Mouse (Mus musculus): ENCODE measurements around the gene Gm9857. TPM values are rescaled to one million over a fixed set of nuclear protein-coding genes. Genes with fewer than 3 reads are reported as not detected.

The Gm9857 gene
- polyA plus RNA-seq, 1 experiment from 2014 or later: not detected

- WGBS: 90% methylated on average over 3 of the region's 3 CpGs
- Histone ChIP-seq H3K27me3 (no peaks in the 10 kb centered on the region), H3K4me2 (replicated peaks) (no peak overlapping the region), H3K4me3 (no peak overlapping the region), H3K36me3 (no peaks in the 10 kb centered on the region), H3K9ac (no peak overlapping the region), H3K9me3 (no peaks in the 10 kb centered on the region), H3K4me1 (no peaks in the 10 kb centered on the region), H3K27ac (no peak overlapping the region)
- no peak for ATAC-seq (ENCODE audit: insufficient number of reproducible peaks, insufficient read depth, low FRiP score, low TSS enrichment)
These were observed 19.7 kb downstream of the Gm9857 start for GRCm38 (mm10) chr3:108920442-108921070.

GRCm38 (mm10) chr3:108918852-108919251 lies 21.4 kb downstream of the Gm9857 start:
- H3K4me3 ChIP-seq: no peak overlapping the region
- no peaks in the 10 kb centered on the region for H3K4me1 ChIP-seq
- 96% methylated on average over 1 of the region's 1 CpGs for WGBS
- H3K27ac ChIP-seq: no peak overlapping the region
- no peaks in the 10 kb centered on the region for H3K27me3 ChIP-seq
- no peak for ATAC-seq (ENCODE audit: insufficient number of reproducible peaks, insufficient read depth, low FRiP score, low TSS enrichment)
- no peaks in the 10 kb centered on the region for H3K9me3 ChIP-seq
- no peak overlapping the region for H3K9ac ChIP-seq
- no peaks in the 10 kb centered on the region for H3K36me3 ChIP-seq
- H3K4me2 ChIP-seq (replicated peaks): no peak overlapping the region

- Histone ChIP-seq H3K4me2 (replicated peaks) (no peak overlapping the region), H3K27ac (no peak overlapping the region), H3K4me3 (no peak overlapping the region), H3K9ac (no peak overlapping the region), H3K4me1 (no peaks in the 10 kb centered on the region), H3K36me3 (no peaks in the 10 kb centered on the region), H3K9me3 (no peaks in the 10 kb centered on the region), H3K27me3 (no peaks in the 10 kb centered on the region)
- 70% methylated on average over 3 of the region's 3 CpGs for WGBS
- no peak for ATAC-seq (ENCODE audit: insufficient number of reproducible peaks, insufficient read depth, low FRiP score, low TSS enrichment)
These were observed 22.3 kb downstream of the Gm9857 start for GRCm38 (mm10) chr3:108917986-108918385.

- Histone ChIP-seq H3K9me3 (no peaks in the 10 kb centered on the region), H3K4me3 (no peak overlapping the region), H3K36me3 (no peaks in the 10 kb centered on the region), H3K9ac (no peak overlapping the region), H3K27me3 (no peaks in the 10 kb centered on the region), H3K4me1 (no peaks in the 10 kb centered on the region), H3K4me2 (replicated peaks) (no peak overlapping the region), H3K27ac (no peak overlapping the region)
- no peak for ATAC-seq (ENCODE audit: insufficient number of reproducible peaks, insufficient read depth, low FRiP score, low TSS enrichment)
- WGBS: 52% methylated on average over 4 of the region's 4 CpGs
These were observed 23.4 kb downstream of the Gm9857 start for GRCm38 (mm10) chr3:108916857-108917256.

- 81% methylated on average over 1 of the region's 1 CpGs for WGBS
- no peak overlapping the region for H3K9ac ChIP-seq
- H3K27me3 ChIP-seq: no peaks in the 10 kb centered on the region
- no peak overlapping the region for H3K4me3 ChIP-seq
- no peaks in the 10 kb centered on the region for H3K4me1 ChIP-seq
- H3K27ac ChIP-seq: no peak overlapping the region
- no peaks in the 10 kb centered on the region for H3K36me3 ChIP-seq
- H3K4me2 ChIP-seq (replicated peaks): no peak overlapping the region
- no peak for ATAC-seq (ENCODE audit: insufficient number of reproducible peaks, insufficient read depth, low FRiP score, low TSS enrichment)
- H3K9me3 ChIP-seq: no peaks in the 10 kb centered on the region
These were observed 24.2 kb downstream of the Gm9857 start for GRCm38 (mm10) chr3:108915999-108916398.

- Histone ChIP-seq H3K27me3 (no peaks in the 10 kb centered on the region), H3K36me3 (peaks cover 6% of the 10 kb centered on the region), H3K4me3 (peak within 1 kb of the TSS; percentile 98), H3K9me3 (no peaks in the 10 kb centered on the region), H3K4me1 (peaks cover 10% of the 10 kb centered on the region), H3K27ac (peak within 1 kb of the TSS; percentile 99), H3K9ac (peak within 1 kb of the TSS; percentile 93), H3K4me2 (replicated peaks) (peak within 1 kb of the TSS; percentile 89)
- ATAC-seq (ENCODE audit: insufficient number of reproducible peaks, insufficient read depth, low FRiP score, low TSS enrichment): peak; percentile 98
- 1% methylated on average over 53 of the region's 53 CpGs for WGBS
These were observed 28.5 kb downstream of the Gm9857 start, which contains the start of gene Prpf38b for GRCm38 (mm10) chr3:108911548-108912413. Gene Prpf38b (minus strand): TSS chr3:108911727.

GRCm38 (mm10) chr3:108911081-108911547 lies 29.1 kb downstream of the Gm9857 start:
- Histone ChIP-seq H3K4me3 (peak overlapping the region; percentile 98), H3K9ac (peak overlapping the region; percentile 93), H3K27me3 (no peaks in the 10 kb centered on the region), H3K36me3 (peaks cover 6% of the 10 kb centered on the region), H3K9me3 (no peaks in the 10 kb centered on the region), H3K4me2 (replicated peaks) (peak overlapping the region; percentile 89), H3K27ac (peak overlapping the region; percentile 99), H3K4me1 (peaks cover 10% of the 10 kb centered on the region)
- WGBS: under 1% methylated on average over 44 of the region's 44 CpGs
- peak; percentile 87 for ATAC-seq (ENCODE audit: insufficient number of reproducible peaks, insufficient read depth, low FRiP score, low TSS enrichment)

GRCm38 (mm10) chr3:108910303-108911080 lies 29.8 kb downstream of the Gm9857 start:
- no peak for ATAC-seq (ENCODE audit: insufficient number of reproducible peaks, insufficient read depth, low FRiP score, low TSS enrichment)
- peaks cover 11% of the 10 kb centered on the region for H3K36me3 ChIP-seq
- peak overlapping the region; percentile 89 for H3K4me2 ChIP-seq (replicated peaks)
- WGBS: under 1% methylated on average over 31 of the region's 32 CpGs
- H3K27me3 ChIP-seq: no peaks in the 10 kb centered on the region
- peaks cover 10% of the 10 kb centered on the region for H3K4me1 ChIP-seq
- H3K27ac ChIP-seq: peak overlapping the region; percentile 99
- H3K9me3 ChIP-seq: no peaks in the 10 kb centered on the region
- H3K4me3 ChIP-seq: peak overlapping the region; percentile 98
- H3K9ac ChIP-seq: peak overlapping the region; percentile 93

GRCm38 (mm10) chr3:108902934-108903333 lies 37.3 kb downstream of the Gm9857 start:
- H3K4me1 ChIP-seq: no peaks in the 10 kb centered on the region
- ATAC-seq (ENCODE audit: insufficient number of reproducible peaks, insufficient read depth, low FRiP score, low TSS enrichment): no peak
- H3K27ac ChIP-seq: no peak overlapping the region
- no peak overlapping the region for H3K4me2 ChIP-seq (replicated peaks)
- H3K9me3 ChIP-seq: no peaks in the 10 kb centered on the region
- no peaks in the 10 kb centered on the region for H3K27me3 ChIP-seq
- peaks cover 42% of the 10 kb centered on the region for H3K36me3 ChIP-seq
- H3K4me3 ChIP-seq: no peak overlapping the region
- 95% methylated on average over 6 of the region's 6 CpGs for WGBS
- H3K9ac ChIP-seq: no peak overlapping the region

- Histone ChIP-seq H3K36me3 (peaks cover 39% of the 10 kb centered on the region), H3K27ac (no peak overlapping the region)
- 57% methylated on average over 2 of the region's 2 CpGs for WGBS
These were observed 38.2 kb downstream of the Gm9857 start for GRCm38 (mm10) chr3:108902038-108902437.

GRCm38 (mm10) chr3:108900681-108901080 lies 39.6 kb downstream of the Gm9857 start:
- 80% methylated on average over 5 of the region's 5 CpGs for WGBS
- ATAC-seq (ENCODE audit: insufficient number of reproducible peaks, insufficient read depth, low FRiP score, low TSS enrichment): no peak
- Histone ChIP-seq H3K4me3 (no peak overlapping the region), H3K9me3 (no peaks in the 10 kb centered on the region), H3K27ac (no peak overlapping the region), H3K9ac (no peak overlapping the region), H3K27me3 (no peaks in the 10 kb centered on the region), H3K36me3 (peaks cover 33% of the 10 kb centered on the region), H3K4me1 (no peaks in the 10 kb centered on the region), H3K4me2 (replicated peaks) (no peak overlapping the region)

More at GRCm38 (mm10) chr3:108902038-108902437, 38.2 kb downstream of the Gm9857 start:
- ATAC-seq (ENCODE audit: insufficient number of reproducible peaks, insufficient read depth, low FRiP score, low TSS enrichment): no peak
- Histone ChIP-seq H3K4me2 (replicated peaks) (no peak overlapping the region), H3K4me1 (no peaks in the 10 kb centered on the region), H3K27me3 (no peaks in the 10 kb centered on the region), H3K9ac (no peak overlapping the region), H3K4me3 (no peak overlapping the region), H3K9me3 (no peaks in the 10 kb centered on the region)
